Mouse (Mus musculus) G1E (cell line): ENCODE measurements around the gene Usp49.

ENCODE experiments used
- CTCF ChIP-seq: IDR thresholded peaks from 2 replicates; pipeline ENCODE4 v1.5.1; 2012; ENCODE audit warnings: low read depth, low read length, inconsistent platforms, mixed read lengths
- GATA1 ChIP-seq: IDR thresholded peaks from 2 replicates; pipeline ENCODE4 v1.6.1; 2012; ENCODE audit warnings: borderline replicate concordance, low read length, inconsistent platforms, mixed read lengths
- GATA2 ChIP-seq: IDR thresholded peaks from 2 replicates; pipeline ENCODE4 v1.6.1; 2012; ENCODE audit warnings: low read depth, low read length, inconsistent platforms, borderline replicate concordance

- TF ChIP-seq CTCF, result no peak
- no peak for TF ChIP-seq GATA1
- no peak for TF ChIP-seq GATA2
These were observed 5.4 kb upstream of the Usp49 start for GRCm38 (mm10) chr17:47625088-47625487.
